Mouse (Mus musculus) lung, adult 2 months (tissue): ENCODE data around the gene Gtf3c5. TPM values are rescaled to one million over a fixed set of nuclear protein-coding genes. Genes with fewer than 3 reads are reported as not detected.
A peak's percentile ranks its signal among the peaks of the same experiment; 100 is the strongest.

Experiments used
- DNase-seq: peaks from one replicate; pipeline ENCODE4 v3.0.0; 2022
- H3K4me1 ChIP-seq: fragments of 200-500 bp; 2 replicates; pipeline ENCODE4 v1.6.1; 2011; ENCODE audit warnings: low read length; ENCODE audit not compliant: control insufficient read depth, insufficient read depth
- H3K4me3 ChIP-seq: fragments of 200-500 bp; replicated peaks from 2 replicates; pipeline ENCODE3; 2011; ENCODE audit warnings: low read depth, mild to moderate bottlenecking, control low read depth, low read length; ENCODE audit errors: extremely low read depth
- CTCF ChIP-seq: fragments of 200-500 bp; IDR thresholded peaks from 2 replicates; pipeline ENCODE4 v1.5.1; 2011; ENCODE audit warnings: mild to moderate bottlenecking, low read length, control low read depth; ENCODE audit not compliant: insufficient read depth
- POLR2A ChIP-seq: fragments of 200-500 bp; IDR thresholded peaks from 2 replicates; pipeline ENCODE4 v1.6.1; 2011; ENCODE audit warnings: low read depth, mild to moderate bottlenecking, control low read depth, low read length, borderline replicate concordance; ENCODE audit errors: extremely low read depth
- WGBS: fragments of 180-500 bp; shearing (Covaris S2); methylation state at CpG from one replicate; pipeline ENCODE4 v1.1.7; 2018; 5-methylcytosine and 5-hydroxymethylcytosine counted together
- polyA plus RNA-seq: library from polyadenylated mRNA; depleted of rRNA; stranded (reverse); fragments of >200 nt; gene quantifications from 2 replicates; pipeline ENCODE4 v1.2.3, GENCODE M21; 2012

Gene Gtf3c5
- polyA plus RNA-seq, 1 experiment = 27.3 TPM

GRCm38 (mm10) chr2:28578003-28578402, 5.5 kb downstream of the Gtf3c5 start:
- Histone ChIP-seq H3K4me3 (no peak overlapping the region), H3K4me1 (no peaks in the 10 kb centered on the region)
- DNase-seq = no peak
- 64% methylated on average over 5 of the region's 5 CpGs for WGBS
- peak; percentile 49 for TF ChIP-seq CTCF
- no peak for TF ChIP-seq POLR2A

- WGBS = 80% methylated on average over 3 of the region's 3 CpGs
- Histone ChIP-seq H3K4me3 (no peak overlapping the region), H3K4me1 (no peaks in the 10 kb centered on the region)
- DNase-seq = no peak
- TF ChIP-seq POLR2A = no peak
- no peak for TF ChIP-seq CTCF
Observed at GRCm38 (mm10) chr2:28576815-28577214, 6.7 kb downstream of the Gtf3c5 start.

- TF ChIP-seq POLR2A = no peak
- TF ChIP-seq CTCF = no peak
- DNase-seq = no peak
- H3K4me1 ChIP-seq = no peaks in the 10 kb centered on the region
- 59% methylated on average over 4 of the region's 4 CpGs for WGBS
- H3K4me3 ChIP-seq = no peak overlapping the region
Observed at GRCm38 (mm10) chr2:28575341-28575740, 8.2 kb downstream of the Gtf3c5 start.

GRCm38 (mm10) chr2:28569903-28570302, 13.6 kb downstream of the Gtf3c5 start:
- TF ChIP-seq CTCF = no peak
- no peak for TF ChIP-seq POLR2A
- 69% methylated on average over 3 of the region's 3 CpGs for WGBS
- Histone ChIP-seq H3K4me1 (no peaks in the 10 kb centered on the region; the same call in 1 of the 2 replicates), H3K4me3 (no peak overlapping the region)
- DNase-seq = no peak

GRCm38 (mm10) chr2:28566545-28566944, 17.0 kb downstream of the Gtf3c5 start:
- no peak for TF ChIP-seq CTCF
- no peak for TF ChIP-seq POLR2A
- no peak for DNase-seq
- no peak overlapping the region for H3K4me3 ChIP-seq
- WGBS = 35% methylated on average over 5 of the region's 5 CpGs
- no peaks in the 10 kb centered on the region; the same call in 1 of the 2 replicates for H3K4me1 ChIP-seq

- Histone ChIP-seq H3K4me3 (no peak overlapping the region), H3K4me1 (no peaks in the 10 kb centered on the region; the same call in 1 of the 2 replicates)
- no peak for TF ChIP-seq POLR2A
- no peak for TF ChIP-seq CTCF
- WGBS = 92% methylated on average over 4 of the region's 4 CpGs
- no peak for DNase-seq
Observed at GRCm38 (mm10) chr2:28564380-28564779, 19.2 kb downstream of the Gtf3c5 start.

GRCm38 (mm10) chr2:28563830-28564229, 19.7 kb downstream of the Gtf3c5 start:
- no peak for TF ChIP-seq CTCF
- no peak for TF ChIP-seq POLR2A
- no peaks in the 10 kb centered on the region; the same call in 1 of the 2 replicates for H3K4me1 ChIP-seq
- H3K4me3 ChIP-seq = no peak overlapping the region
- no peak for DNase-seq

- Histone ChIP-seq H3K4me3 (no peak within 1 kb of the TSS), H3K4me1 (no peaks in the 10 kb centered on the region; the same call in 1 of the 2 replicates)
- no peak for TF ChIP-seq POLR2A
- no peak for TF ChIP-seq CTCF
- WGBS = 78% methylated on average over 6 of the region's 6 CpGs
- no peak for DNase-seq
Observed at GRCm38 (mm10) chr2:28563303-28563702, 20.2 kb downstream of the Gtf3c5 start, which contains the start of gene Cel. Gene Cel, minus strand, starts transcription at chr2:28563403.

- TF ChIP-seq POLR2A (no peak), CTCF (no peak)
- WGBS = 77% methylated on average over 5 of the region's 5 CpGs
- DNase-seq = no peak
- Histone ChIP-seq H3K4me1 (no peaks in the 10 kb centered on the region), H3K4me3 (no peak overlapping the region)
Observed at GRCm38 (mm10) chr2:28557452-28557851, 26.1 kb downstream of the Gtf3c5 start.

- H3K4me3 ChIP-seq = no peak overlapping the region
- 87% methylated on average over 5 of the region's 5 CpGs for WGBS
- no peak for TF ChIP-seq POLR2A
- TF ChIP-seq CTCF = no peak
- no peak for DNase-seq
- H3K4me1 ChIP-seq = no peaks in the 10 kb centered on the region
Observed at GRCm38 (mm10) chr2:28552301-28552700, 31.2 kb downstream of the Gtf3c5 start.
